Mouse (Mus musculus): ENCODE data around the gene Hist1h2af.

The Hist1h2af gene

DNA sequence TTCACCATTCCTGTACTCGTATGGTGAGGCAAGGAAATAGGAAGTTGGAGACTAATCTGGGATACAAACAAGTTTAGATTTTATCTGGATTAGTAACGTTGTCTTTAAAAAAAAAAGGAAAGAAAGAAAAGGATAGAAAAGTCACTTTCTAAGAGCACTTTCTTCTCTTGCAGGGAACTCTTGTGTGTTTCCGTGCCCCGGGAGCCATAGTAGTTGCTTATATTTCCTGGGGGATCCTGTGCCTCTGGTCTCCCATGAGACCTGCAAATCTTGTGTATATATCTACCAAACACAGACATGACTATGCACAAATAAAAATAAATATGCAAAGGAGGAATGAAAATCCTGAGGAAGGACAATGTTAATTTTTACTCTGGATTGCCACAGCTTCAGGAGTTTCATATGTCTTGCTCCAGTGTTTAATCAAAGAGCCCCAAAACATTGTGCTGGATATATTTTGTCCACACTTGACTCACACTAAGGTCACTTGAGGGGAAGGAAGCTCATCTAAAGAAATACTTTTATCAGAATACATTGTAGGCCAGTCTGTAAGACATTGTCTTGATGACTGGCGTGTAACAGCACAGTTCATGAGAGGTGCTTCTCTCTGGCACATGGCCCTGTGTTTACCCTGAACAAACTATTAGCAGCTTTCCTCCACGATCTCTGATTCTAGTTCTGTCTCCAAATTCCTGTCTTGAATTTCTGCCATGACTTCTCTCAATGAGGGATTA, 43.4 kb downstream of the Hist1h2af start:
- peak; percentile 46 for DNase-seq (ENCODE audit: low spot score)

DNA sequence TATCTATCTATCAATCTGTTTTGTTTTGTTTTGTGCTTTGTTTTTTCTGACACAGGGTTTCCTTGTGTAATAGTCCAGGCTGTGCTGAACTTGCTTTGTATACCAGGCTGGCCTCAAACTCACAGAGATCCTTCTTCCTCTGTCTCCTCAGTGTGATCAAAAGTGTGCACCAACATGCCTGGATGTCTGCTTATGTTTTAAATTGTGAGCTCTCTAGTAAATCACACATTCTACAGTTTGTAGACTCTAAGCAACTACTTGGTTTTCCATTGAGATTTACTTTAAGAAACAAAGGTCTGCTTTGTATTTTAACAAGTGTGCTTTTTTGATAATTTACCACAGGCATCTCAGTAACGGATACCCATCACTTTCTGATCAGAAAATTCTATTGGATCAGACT, 44.1 kb downstream of the Hist1h2af start:
- no peak for DNase-seq (ENCODE audit: low spot score)

DNA sequence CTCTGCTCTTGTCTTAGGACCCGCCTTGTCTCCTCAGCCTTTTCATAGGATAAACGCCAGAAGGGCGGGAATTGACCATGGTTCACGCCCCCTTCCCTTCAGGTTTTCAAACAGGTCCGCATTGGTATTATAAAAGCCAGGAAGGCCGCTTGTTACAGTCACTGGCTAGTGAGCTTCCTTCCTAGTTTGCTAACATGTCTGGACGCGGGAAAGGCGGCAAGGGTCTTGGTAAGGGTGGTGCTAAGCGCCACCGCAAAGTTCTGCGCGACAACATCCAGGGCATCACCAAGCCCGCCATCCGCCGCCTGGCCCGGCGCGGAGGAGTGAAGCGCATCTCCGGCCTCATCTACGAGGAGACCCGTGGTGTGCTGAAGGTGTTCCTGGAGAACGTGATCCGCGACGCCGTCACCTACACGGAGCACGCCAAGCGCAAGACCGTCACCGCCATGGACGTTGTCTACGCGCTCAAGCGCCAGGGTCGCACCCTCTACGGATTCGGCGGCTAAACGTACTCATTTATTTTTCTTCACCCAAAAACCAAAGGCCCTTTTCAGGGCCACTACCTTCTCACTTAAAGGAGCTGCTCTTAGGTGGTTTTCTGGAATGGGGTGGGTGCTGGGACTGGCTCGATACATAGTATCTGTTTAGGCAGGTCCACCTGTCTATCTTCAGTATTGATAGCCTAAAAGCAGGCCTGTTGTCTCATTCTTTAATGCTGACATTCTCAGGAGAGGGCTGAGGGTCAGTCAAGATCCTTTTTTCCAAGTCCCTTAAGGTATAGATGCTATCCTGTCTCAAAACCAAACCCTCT, 47.9 kb downstream of the Hist1h2af start, which contains the start of gene Hist1h4d:
Hist1h4d (plus strand) TSS at position 191 of the 811 bp plus-strand sequence.
- DNase-seq (ENCODE audit: low spot score), result peak; percentile 98

DNA sequence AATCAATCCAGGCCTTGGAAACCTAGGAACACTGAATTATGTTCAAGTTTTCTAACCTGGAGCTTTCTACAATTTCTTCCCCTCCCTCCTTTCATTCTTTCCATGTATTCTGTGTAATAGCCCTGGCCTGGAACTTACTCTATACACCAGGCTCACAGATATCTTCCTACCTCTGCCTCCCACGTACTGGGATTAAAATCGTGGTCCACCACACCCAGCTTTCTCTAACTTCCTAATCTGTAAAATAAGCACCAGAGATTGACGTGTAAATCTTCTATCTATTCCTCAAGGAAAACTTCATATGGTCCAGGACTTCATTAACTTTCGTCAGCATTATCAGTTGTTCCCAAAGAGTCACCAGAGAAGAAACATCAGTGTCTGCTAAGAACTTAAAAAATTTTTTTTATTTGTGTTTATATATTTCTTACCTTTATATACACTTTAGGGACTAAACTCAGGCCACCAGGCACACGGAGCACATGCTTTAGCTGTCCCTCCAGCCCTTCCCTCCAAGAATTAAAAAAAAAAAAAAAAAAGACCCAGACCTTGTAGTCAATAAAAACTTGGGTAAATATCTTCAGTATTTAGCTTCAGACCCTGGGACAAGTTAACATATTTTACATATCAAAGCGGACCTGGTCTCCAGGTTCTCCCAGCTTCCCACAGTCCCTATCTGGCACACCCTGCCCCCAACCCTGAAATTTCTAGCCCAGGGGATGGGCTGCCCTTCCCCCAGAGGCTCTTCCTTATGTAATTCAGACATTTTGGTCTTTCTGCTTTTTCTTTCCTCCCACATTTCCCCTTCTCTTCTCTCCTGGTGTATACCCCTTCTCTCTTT, 48.7 kb downstream of the Hist1h2af start:
- DNase-seq (ENCODE audit: low spot score), result peak; percentile 75

DNA sequence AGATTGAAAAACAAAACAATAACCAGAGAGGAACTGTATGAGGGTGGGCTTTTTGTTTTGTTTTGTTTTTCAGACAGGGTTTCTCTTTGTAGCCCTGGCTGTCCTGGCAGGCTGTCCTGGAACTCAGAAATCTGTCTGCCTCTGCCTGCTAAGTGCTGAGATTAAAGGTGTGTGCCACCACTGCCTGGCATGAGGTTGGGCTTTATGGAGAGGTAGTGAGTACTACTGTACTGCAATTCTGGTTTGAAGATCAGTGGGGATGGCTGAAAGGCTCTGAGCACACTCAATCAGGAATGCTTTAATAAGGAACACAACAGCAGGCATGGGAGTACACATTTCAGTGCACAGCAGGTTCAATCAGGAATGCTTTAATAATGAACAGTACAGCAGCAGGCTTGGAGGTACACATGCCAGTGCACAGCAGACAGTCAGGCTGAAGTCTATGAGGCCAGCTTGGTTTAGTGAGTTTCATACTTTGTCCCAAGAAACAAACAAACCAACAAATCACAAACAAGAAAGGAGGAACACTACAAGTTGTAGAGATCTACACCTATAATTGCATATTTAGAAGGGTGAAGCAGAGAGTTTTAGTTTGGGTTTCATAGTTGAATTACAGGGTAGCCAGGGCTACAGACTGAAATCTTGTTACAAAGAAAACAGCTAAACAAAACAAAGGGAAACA, 49.8 kb downstream of the Hist1h2af start:
- no peak for DNase-seq (ENCODE audit: low spot score)

Measured in c-Kit-positive CD71-positive TER-119-positive erythroid progenitor cells, embryonic 14.5 days (primary cell).